Mouse (Mus musculus): ENCODE measurements around the gene Cdkn2a.

DNA sequence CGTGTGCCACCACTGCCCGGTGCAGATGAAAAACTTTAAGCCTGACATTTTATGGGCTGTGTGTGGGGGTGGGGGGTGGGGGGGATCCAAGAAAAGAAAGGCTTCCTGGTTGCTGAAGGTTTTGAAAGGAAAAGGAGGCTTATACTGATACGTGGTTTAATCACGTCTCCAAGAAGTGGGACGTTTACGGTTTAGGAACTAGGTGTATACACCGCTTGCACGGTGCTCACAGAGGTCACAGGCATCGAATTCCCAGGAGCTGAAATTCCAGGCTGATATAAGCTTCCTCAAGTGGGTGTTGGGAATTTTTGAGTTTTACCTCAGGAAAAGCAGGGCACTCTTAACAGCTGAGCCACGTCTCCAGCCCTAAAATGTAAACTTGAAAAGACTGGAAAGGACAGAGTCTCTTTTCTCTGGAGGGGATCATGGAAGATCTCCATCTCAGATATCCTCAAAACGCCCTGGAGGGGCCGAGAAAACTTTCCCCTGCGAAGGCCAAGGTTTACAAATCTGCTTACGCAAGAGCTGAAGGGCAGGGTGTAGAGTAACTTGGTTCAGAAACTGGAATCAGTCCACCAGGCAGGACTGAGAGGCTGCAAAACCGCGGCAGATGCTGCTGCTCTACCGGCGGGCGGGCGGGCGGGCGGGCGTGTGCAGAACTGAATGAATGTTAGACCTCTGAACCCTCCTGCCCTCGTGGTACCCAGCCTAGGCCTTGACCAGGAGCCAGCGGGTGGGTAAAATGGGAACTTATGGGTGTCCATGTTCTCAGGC is 18.5 kb downstream of the Cdkn2a start:
- TF ChIP-seq POLR2A (IDR thresholded peaks at IDR 0.05; ENCODE audit: extremely low read depth, insufficient read depth, low read length) (no peak), CTCF (IDR thresholded peaks at IDR 0.05; ENCODE audit: extremely low read depth, insufficient read depth, low read length) (no peak)
